Mouse (Mus musculus): ENCODE data around the gene Gm4559. TPM values are rescaled to one million over a fixed set of nuclear protein-coding genes. Genes with fewer than 3 reads are reported as not detected.
"Not testable (repeated sequence)": the region's sequence is repeated elsewhere in the genome, so short reads cannot be mapped to it uniquely, and the experiment has no call there.

The Gm4559 gene
- polyA plus RNA-seq, 1 experiment: not detected

DNA sequence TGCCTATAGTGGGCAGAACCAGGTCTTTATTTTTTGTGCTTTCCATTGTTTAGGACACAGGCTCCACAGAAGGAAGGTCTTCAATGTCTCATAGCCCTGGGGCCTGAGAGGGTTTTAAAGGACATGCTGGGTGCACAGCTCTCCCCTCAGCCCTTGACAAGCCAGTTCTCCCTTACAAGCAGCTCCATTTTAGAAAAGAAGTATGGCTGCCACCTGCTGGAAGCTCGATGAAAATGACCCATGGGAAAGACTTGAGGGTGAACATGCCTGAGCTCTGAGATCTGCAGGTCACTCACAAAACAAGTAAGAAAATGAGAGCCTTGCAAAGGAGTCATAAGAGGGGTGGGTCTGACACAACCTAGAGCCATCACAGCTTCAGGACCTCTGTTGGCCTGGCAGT is 24.3 kb downstream of the Gm4559 start:
- peak; percentile 3 to 8 for DNase-seq
- Histone ChIP-seq H3K27ac (ENCODE audit: insufficient read depth, low read length) (no peak overlapping the region), H3K4me3 (replicated peaks; ENCODE audit: insufficient read depth, low read depth, low read length) (no peak overlapping the region), H3K27me3 (ENCODE audit: control insufficient read depth, insufficient read depth, low read length) (no peaks in the 10 kb centered on the region), H3K4me1 (ENCODE audit: control insufficient read depth, insufficient read depth, low read length) (no peaks in the 10 kb centered on the region)
- WGBS: 3% methylated on average over 1 of the region's 1 CpGs
- TF ChIP-seq CTCF (IDR thresholded peaks at IDR 0.05; ENCODE audit: borderline replicate concordance, insufficient read depth, low read depth, low read length) (peak; percentile 14; the same call in 1 of the 2 replicates), POLR2A (IDR thresholded peaks at IDR 0.05; ENCODE audit: borderline replicate concordance, insufficient read depth, low read length) (no peak)

DNA sequence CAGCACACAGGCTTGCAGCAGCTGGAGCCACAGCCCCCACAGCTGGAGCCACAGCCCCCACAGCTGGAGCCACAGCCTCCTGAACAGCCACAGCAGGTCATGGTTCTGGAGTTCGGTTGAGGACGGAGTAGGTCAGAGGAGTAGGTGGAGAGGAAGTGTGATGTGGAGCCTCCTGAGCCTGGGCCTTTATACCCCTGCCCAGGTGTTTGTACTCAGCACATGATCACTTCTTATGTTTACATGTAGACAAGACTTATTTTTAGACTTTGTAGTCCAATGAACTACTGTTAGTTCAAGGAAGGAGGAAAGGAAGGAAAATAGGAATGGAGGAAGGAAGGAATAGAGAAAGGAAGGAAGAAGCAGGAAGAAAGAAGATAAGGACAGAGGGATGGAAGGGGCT is 33.2 kb downstream of the Gm4559 start, which contains the start of gene Gm40460:
TSS of gene Gm40460 (minus strand) at position 101 of the 400 bp plus-strand sequence.
- Histone ChIP-seq H3K4me3 (replicated peaks; ENCODE audit: insufficient read depth, low read depth, low read length) (no peak within 1 kb of the TSS), H3K27me3 (ENCODE audit: control insufficient read depth, insufficient read depth, low read length) (no peaks in the 10 kb centered on the region), H3K4me1 (ENCODE audit: control insufficient read depth, insufficient read depth, low read length) (no peaks in the 10 kb centered on the region), H3K27ac (ENCODE audit: insufficient read depth, low read length) (no peak within 1 kb of the TSS)
- no peak for DNase-seq
- WGBS: 62% methylated on average over 2 of the region's 2 CpGs
- TF ChIP-seq CTCF (IDR thresholded peaks at IDR 0.05; ENCODE audit: borderline replicate concordance, insufficient read depth, low read depth, low read length): no peak
- no peak for TF ChIP-seq POLR2A (IDR thresholded peaks at IDR 0.05; ENCODE audit: borderline replicate concordance, insufficient read depth, low read length)

DNA sequence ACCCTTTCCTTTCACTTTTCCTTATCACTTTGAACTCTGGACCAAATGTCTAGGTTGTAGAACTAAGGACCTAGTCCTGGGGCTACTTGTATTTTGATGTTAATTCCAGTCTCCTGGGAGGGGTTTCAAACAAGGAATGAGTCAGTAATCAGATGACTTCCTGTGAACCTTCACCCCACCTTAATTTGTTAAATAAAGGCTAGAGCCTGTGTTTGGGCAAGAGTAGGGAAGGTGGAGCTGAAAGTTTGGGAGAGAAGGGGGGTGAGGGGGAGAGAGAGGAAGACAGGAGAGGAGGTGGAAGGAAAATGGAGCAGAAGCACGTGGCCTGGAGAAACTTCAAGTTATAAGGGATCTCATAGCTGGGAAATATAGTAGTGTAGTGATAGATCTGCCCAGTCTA is 42.6 kb downstream of the Gm4559 start:
- WGBS: 29% methylated on average over 1 of the region's 1 CpGs
- no peaks in the 10 kb centered on the region for H3K27me3 ChIP-seq (ENCODE audit: control insufficient read depth, insufficient read depth, low read length)
- no peak overlapping the region for H3K27ac ChIP-seq (ENCODE audit: insufficient read depth, low read length)
- no peak overlapping the region for H3K4me3 ChIP-seq (replicated peaks; ENCODE audit: insufficient read depth, low read depth, low read length)
- TF ChIP-seq POLR2A (IDR thresholded peaks at IDR 0.05; ENCODE audit: borderline replicate concordance, insufficient read depth, low read length) (no peak), CTCF (IDR thresholded peaks at IDR 0.05; ENCODE audit: borderline replicate concordance, insufficient read depth, low read depth, low read length) (no peak)
- H3K4me1 ChIP-seq (ENCODE audit: control insufficient read depth, insufficient read depth, low read length): no peaks in the 10 kb centered on the region
- no peak for DNase-seq

DNA sequence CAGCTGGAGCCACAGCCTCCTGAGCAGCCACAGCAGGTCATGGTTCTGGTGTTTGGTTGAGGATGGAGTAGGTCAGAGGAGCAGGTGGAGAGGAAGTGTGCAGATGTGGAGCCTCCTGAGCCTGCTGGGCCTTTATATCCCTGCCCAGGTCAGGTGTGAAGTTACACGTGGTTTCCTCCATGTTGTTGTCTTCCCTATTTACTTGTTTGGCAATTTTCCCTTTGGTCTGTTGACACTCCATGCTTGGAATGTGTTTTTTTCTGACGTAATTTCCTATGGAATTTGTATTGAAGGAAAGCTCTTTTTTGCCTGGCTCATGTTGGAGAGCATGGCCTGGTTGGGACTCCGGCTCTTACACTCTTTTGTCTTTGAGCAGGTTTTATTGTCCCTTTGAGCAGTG is 44.3 kb downstream of the Gm4559 start, which contains the start of gene Krtap5-5:
TSS of gene Krtap5-5 (minus strand) at position 101 of the 400 bp plus-strand sequence.
- not testable (repeated sequence) for H3K4me1 ChIP-seq (ENCODE audit: control insufficient read depth, insufficient read depth, low read length); DNase-seq; H3K27ac ChIP-seq (ENCODE audit: insufficient read depth, low read length); H3K27me3 ChIP-seq (ENCODE audit: control insufficient read depth, insufficient read depth, low read length); H3K4me3 ChIP-seq (replicated peaks; ENCODE audit: insufficient read depth, low read depth, low read length)
- 72% methylated on average over 3 of the region's 3 CpGs for WGBS

DNA sequence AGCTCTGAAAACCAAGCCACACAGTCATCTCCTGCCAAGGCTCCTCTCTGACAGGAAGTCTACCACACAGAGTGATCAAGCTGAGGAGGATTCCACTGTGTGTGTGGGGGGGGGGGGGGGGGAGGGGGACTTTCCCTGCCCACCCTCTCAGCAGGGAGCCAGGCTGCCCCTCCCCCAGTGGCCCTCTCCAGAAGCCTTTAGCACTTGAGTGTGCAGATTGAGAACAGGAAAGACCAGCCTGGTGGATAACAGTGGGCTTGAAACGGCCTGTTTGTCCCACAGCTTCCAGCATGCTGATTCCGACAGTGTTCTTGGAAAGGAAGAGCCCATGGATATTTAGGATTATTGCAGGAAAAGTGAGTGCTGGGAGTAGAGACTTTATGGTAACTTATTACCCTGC is 49.6 kb downstream of the Gm4559 start:
- no peak overlapping the region for H3K27ac ChIP-seq (ENCODE audit: insufficient read depth, low read length)
- H3K27me3 ChIP-seq (ENCODE audit: control insufficient read depth, insufficient read depth, low read length): no peaks in the 10 kb centered on the region
- no peak for DNase-seq
- H3K4me1 ChIP-seq (ENCODE audit: control insufficient read depth, insufficient read depth, low read length): no peaks in the 10 kb centered on the region
- H3K4me3 ChIP-seq (replicated peaks; ENCODE audit: insufficient read depth, low read depth, low read length): no peak overlapping the region
- 38% methylated on average over 2 of the region's 2 CpGs for WGBS
- TF ChIP-seq CTCF (IDR thresholded peaks at IDR 0.05; ENCODE audit: borderline replicate concordance, insufficient read depth, low read depth, low read length): no peak
- TF ChIP-seq POLR2A (IDR thresholded peaks at IDR 0.05; ENCODE audit: borderline replicate concordance, insufficient read depth, low read length): no peak

Other genes starting within 250 kb of the Gm4559 start
- 67.5 and 73.4 TPM in 2 replicates for gene Mob2, start 213.3 kb downstream of the Gm4559 start, polyA plus RNA-seq (2012; rRNA removed)
- 85.8 and 90.1 TPM in 2 replicates for gene Dusp8, start 178.5 kb downstream of the Gm4559 start, polyA plus RNA-seq (2012; rRNA removed)
- gene Gm45618, start 153.6 kb downstream of the Gm4559 start, polyA plus RNA-seq (2012; rRNA removed): not detected in 2 replicates
- not detected in 2 replicates for gene Gm39115, start 138.3 kb downstream of the Gm4559 start, polyA plus RNA-seq (2012; rRNA removed)
- not detected in 2 replicates for gene Gm45337, start 129.8 kb downstream of the Gm4559 start, polyA plus RNA-seq (2012; rRNA removed)
- not detected in 2 replicates for gene Gm29735, start 117.2 kb downstream of the Gm4559 start, polyA plus RNA-seq (2012; rRNA removed)
- gene Gm4553, start 108.6 kb downstream of the Gm4559 start, polyA plus RNA-seq (2012; rRNA removed): not detected in 2 replicates
- not detected in 2 replicates for gene Krtap5-2, start 98.4 kb downstream of the Gm4559 start, polyA plus RNA-seq (2012; rRNA removed)
- not detected in 2 replicates for gene Gm10153, start 84.0 kb downstream of the Gm4559 start, polyA plus RNA-seq (2012; rRNA removed)
- gene Krtap5-3, start 73.0 kb downstream of the Gm4559 start, polyA plus RNA-seq (2012; rRNA removed): not detected in 2 replicates
- 0.16 TPM in 1 of 2 replicates, not detected in the other for gene Gm7579, start 62.5 kb downstream of the Gm4559 start, polyA plus RNA-seq (2012; rRNA removed)
- not detected in 2 replicates for gene Krtap5-5, start 44.4 kb downstream of the Gm4559 start, polyA plus RNA-seq (2012; rRNA removed)
- gene Gm40460, start 33.3 kb downstream of the Gm4559 start, polyA plus RNA-seq (2012; rRNA removed): not detected in 2 replicates
- not detected in 2 replicates for gene Gm2431, start 16.0 kb downstream of the Gm4559 start, polyA plus RNA-seq (2012; rRNA removed)
- not detected in 2 replicates for gene Krtap5-1, start 22.8 kb upstream of the Gm4559 start, polyA plus RNA-seq (2012; rRNA removed)
- gene Krtap5-4, start 29.2 kb upstream of the Gm4559 start, polyA plus RNA-seq (2012; rRNA removed): not detected in 2 replicates
- gene Ifitm10, start 99.4 kb upstream of the Gm4559 start, polyA plus RNA-seq (2012; rRNA removed): 175 and 183 TPM in 2 replicates
- gene Gm49369, start 108.3 kb upstream of the Gm4559 start, polyA plus RNA-seq (2012; rRNA removed): 1.00 and 1.0 TPM in 2 replicates
- 401 and 405 TPM in 2 replicates for gene Ctsd, start 113.7 kb upstream of the Gm4559 start, polyA plus RNA-seq (2012; rRNA removed)
- gene Syt8, start 160.5 kb upstream of the Gm4559 start, polyA plus RNA-seq (2012; rRNA removed): not detected in 2 replicates
- 0.52 TPM in 1 of 2 replicates, not detected in the other for gene Tnni2, start 167.4 kb upstream of the Gm4559 start, polyA plus RNA-seq (2012; rRNA removed)
- 4.2 and 5.9 TPM in 2 replicates for gene Lsp1, start 186.4 kb upstream of the Gm4559 start, polyA plus RNA-seq (2012; rRNA removed)
- gene Tnnt3, start 224.5 kb upstream of the Gm4559 start, polyA plus RNA-seq (2012; rRNA removed): 0.39 and 0.65 TPM in 2 replicates